Mouse (Mus musculus) retina, embryonic 14.5 days (tissue): ENCODE measurements around the gene Dusp28.

ENCODE experiments used
- DNase-seq: peaks from one replicate; pipeline ENCODE4 v3.0.0-alpha.2; 2015; ENCODE audit warnings: low spot score

The Dusp28 gene

GRCm38 (mm10) chr1:92907632-92908360, 1.0 kb downstream of the Dusp28 start:
- DNase-seq: no peak

DNA sequence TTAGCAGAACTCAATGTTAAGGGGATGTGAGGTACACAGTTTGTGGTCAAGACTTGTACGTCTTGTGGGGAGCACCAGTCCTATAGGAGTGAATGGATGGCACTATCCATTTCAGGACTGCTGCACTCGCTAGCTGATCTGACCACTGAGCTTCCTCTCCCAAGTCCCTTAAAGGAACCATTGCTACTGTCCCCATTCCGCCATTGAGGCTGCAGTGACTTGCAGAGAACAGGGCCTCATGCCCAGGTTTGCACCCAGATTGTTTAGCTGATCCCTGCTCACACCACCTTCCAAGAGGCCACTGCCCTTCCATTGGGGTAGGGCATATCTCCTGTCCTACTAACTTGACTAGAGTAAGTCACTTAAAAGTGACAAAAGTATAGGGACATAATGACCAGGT, 1.9 kb downstream of the Dusp28 start:
- no peak for DNase-seq

GRCm38 (mm10) chr1:92909068-92909467, 2.3 kb downstream of the Dusp28 start:
- peak; percentile 67 for DNase-seq

DNA sequence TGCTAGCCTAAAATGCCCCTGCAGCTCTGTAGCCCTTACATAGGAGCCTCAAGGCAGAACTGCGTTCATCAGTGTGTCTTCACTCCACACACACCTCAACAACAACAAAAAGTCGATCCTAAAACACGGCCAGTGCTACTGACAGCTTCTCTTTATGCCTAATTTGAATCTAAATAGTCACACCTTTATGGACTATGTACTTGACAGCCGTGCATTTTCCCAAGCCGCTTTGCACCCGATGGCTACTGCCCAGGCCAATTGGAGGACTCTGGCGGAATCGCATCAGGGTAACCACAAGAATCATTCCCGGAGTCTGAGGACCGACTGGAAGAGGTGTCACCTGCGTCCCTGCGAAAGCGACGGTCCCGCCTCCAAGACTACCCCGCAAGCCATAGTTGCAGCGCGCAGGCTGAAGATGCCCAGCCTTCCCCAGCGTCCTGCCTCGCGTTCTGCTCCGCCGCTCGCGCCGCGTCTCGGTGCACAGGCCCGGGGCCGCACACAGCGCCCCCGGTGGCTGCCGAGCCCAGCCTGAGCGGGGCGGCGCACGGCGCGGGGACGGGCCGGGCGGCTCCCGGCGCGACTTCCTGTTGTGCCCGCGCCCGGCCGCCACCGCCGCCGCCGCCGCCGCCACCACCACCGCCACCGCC, 3.6 kb downstream of the Dusp28 start, which contains the start of gene Rnpepl1:
Gene Rnpepl1 (plus strand): TSS at position 545 of the 647 bp plus-strand sequence.
- peak; percentile 83 for DNase-seq

GRCm38 (mm10) chr1:92910925-92911720, 4.3 kb downstream of the Dusp28 start:
- peak; percentile 55 for DNase-seq

DNA sequence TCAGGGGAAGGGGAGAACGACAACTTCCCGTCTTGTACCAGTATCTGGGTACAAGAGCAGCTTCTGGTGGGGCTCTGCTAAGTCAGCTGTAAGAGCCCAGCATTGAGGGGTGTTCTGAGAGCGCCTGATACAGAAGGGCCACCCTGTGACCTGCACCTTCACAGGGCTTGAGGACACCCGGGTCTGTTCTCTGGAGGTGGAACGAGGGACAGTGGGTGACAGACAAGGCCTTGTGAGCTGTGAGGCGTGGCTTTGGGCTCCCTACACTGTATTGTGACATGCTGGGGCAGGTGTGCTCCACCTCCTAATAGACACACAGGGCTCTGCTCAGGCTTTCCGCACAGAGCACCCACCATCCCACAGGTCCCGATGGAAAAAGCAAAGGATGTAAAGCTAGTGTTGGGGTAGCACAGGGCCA, 4.9 kb downstream of the Dusp28 start:
- no peak for DNase-seq

GRCm38 (mm10) chr1:92912286-92912685, 5.5 kb downstream of the Dusp28 start:
- DNase-seq: peak; percentile 30

GRCm38 (mm10) chr1:92914239-92914638, 7.5 kb downstream of the Dusp28 start:
- DNase-seq: no peak

DNA sequence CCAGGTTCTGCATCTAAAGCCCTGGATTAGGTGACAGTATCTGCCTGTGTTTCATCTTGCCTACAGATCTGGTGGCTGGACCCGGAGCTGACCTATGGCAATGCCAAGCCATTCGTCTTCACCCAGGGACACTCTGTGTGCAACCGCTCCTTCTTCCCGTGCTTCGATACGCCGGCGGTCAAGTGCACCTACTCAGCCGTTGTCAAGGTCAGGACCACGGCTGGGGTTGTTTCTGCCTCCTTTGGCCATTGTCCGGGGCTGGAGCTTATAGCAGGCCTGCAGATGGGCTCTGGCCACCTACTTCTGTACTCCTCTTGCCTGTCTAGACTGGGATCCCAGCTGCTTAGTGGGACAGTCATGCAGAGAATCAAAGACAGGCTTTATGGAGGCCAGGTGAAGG, 8.2 kb downstream of the Dusp28 start:
- DNase-seq: no peak

DNA sequence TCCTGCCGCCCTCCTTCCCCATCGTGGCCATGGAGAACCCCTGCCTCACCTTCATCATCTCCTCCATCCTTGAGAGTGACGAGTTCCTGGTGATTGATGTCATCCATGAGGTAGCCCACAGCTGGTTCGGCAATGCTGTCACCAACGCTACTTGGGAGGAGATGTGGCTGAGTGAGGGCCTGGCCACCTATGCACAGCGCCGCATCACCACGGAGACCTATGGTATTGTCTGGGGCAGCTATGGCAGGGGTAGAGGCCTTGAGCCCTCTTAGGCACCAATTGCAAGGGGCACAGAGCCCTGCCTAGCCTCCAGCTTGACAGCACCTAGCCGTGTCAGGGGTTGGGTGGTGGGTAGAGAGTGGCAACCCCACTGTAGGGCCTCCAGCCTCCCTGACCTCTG, 9.9 kb downstream of the Dusp28 start:
- no peak for DNase-seq

DNA sequence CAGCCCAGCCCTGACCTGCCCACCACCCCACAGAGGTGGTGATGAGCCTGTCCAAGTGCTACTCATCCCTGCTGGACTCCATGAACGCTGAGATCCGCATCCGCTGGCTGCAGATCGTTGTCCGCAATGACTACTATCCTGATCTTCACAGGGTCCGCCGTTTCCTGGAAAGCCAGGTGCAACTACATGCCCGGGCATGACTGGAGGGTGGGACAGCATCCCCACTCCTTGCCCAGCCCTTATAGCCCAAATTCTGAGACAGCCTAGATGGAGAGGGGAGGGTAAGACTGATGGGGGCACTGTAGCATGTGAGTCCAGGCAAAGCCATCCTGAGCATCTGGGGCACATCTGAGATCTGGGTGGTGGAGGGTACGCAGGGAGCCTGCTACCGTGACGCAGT, 12.4 kb downstream of the Dusp28 start:
- DNase-seq: no peak

- DNase-seq: no peak
Measured at GRCm38 (mm10) chr1:92919775-92920174, 13.0 kb downstream of the Dusp28 start.

- DNase-seq: no peak
Measured at GRCm38 (mm10) chr1:92920474-92921200, 13.9 kb downstream of the Dusp28 start.

DNA sequence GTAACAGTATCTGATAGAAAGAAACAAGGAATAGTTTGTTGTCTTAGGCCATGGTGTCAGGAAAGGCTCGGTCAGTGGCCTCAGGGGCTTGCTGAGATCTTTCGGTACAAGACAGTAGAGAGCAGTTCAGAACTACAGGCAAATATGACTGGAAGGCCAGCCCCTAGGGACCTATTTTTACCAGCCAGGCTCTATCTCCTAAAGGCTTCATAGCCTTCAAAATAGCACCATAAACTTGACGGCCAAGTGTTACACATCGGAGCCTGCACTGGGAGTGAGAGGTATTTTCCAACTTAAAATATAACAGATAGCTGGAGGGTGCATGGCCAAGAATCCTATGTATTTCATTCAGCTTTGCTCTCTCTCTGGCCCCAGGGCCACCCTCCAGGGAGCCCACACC, 14.7 kb downstream of the Dusp28 start:
- DNase-seq: no peak

DNA sequence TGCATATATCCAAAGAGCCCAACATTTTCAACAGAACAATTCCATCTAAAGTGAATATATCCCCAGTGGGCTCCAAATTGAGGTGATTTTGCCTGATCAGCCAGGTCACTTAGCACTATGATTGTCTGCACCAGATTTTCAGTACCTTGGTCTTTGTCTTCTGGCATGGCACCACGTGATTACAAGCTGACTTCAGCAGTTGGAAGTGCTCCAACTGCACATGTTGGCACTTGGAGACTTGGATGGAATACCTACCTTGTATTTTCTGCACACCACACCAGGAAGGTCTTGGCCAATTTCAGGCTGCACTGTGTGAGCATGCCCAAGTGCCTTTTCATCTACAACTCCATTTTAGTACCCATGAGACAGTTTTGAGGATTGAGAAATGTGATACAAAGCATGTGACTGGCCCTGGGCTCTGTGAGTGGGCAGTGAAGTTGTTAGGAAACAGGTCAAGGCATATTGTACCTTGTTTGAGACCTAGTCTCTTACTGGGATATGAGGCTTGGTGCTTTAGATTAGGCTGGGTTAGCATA, 23.5 kb downstream of the Dusp28 start:
- DNase-seq: no peak

- DNase-seq: no peak
Measured at GRCm38 (mm10) chr1:92933611-92934010, 26.8 kb downstream of the Dusp28 start.

- peak; percentile 96 for DNase-seq
Measured at GRCm38 (mm10) chr1:92934182-92934827, 27.5 kb downstream of the Dusp28 start, which contains the start of gene Capn10. Capn10 (plus strand) TSS chr1:92934376.

GRCm38 (mm10) chr1:92935054-92935962, 28.5 kb downstream of the Dusp28 start:
- peak; percentile 29 for DNase-seq

DNA sequence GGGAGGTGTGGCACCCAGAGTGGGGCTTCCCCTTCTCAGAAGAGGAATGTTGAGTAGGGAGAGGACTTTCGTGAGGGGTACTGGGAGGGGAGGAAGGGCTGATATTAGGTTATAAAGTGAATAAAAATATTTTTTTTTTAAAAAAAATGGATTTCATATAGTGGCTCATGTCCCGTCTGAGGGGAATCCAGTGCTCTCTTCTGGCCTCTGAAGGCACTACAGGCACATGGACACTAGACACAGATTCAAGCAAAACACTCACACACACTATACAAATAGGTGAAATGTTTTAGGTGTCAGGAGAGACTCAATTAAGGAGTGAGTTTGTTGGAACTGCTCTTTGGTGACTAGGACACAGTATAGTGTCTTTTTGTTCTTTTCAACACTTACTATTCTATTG, 29.2 kb downstream of the Dusp28 start:
- no peak for DNase-seq

GRCm38 (mm10) chr1:92936467-92936866, 29.7 kb downstream of the Dusp28 start:
- no peak for DNase-seq
